Mouse (Mus musculus): ENCODE results near the gene H2-M10.2.

The H2-M10.2 gene

GRCm38 (mm10) chr17:36252250-36252876 lies 33.9 kb downstream of the H2-M10.2 start:
- peak; percentile 56 for DNase-seq (ENCODE audit: low read depth, low spot score)

- DNase-seq (ENCODE audit: low read depth, low spot score), result peak; percentile 65
Measured at GRCm38 (mm10) chr17:36248886-36249285, 37.4 kb downstream of the H2-M10.2 start.

GRCm38 (mm10) chr17:36245741-36246140 lies 40.5 kb downstream of the H2-M10.2 start:
- DNase-seq (ENCODE audit: low read depth, low spot score), result no peak

GRCm38 (mm10) chr17:36244031-36244430 lies 42.3 kb downstream of the H2-M10.2 start:
- peak; percentile 49 for DNase-seq (ENCODE audit: low read depth, low spot score)

- DNase-seq (ENCODE audit: low read depth, low spot score), result no peak
Measured at GRCm38 (mm10) chr17:36240637-36241213, 45.6 kb downstream of the H2-M10.2 start.

GRCm38 (mm10) chr17:36237321-36237921 lies 48.9 kb downstream of the H2-M10.2 start:
- peak; percentile 84 for DNase-seq (ENCODE audit: low read depth, low spot score)

GRCm38 (mm10) chr17:36235300-36235699 lies 51.0 kb downstream of the H2-M10.2 start:
- DNase-seq (ENCODE audit: low read depth, low spot score), result peak; percentile 29
